Comparison of ENCODE assay signal across 8 mouse cellular contexts in genomic region chr7:102258189-102258588, GRCm38 (mm10). TPM values are rescaled to one million over a fixed set of nuclear protein-coding genes. Genes with fewer than 3 reads are reported as not detected.
A peak's percentile ranks its signal among the peaks of the same experiment; 100 is the strongest.
DNase-seq lines count a peak whose midpoint lies in the region; ATAC-seq and TF ChIP-seq lines count a peak whose summit lies in the region.

No protein-coding gene starts in this region.

- 19% methylated on average over 4 of the region's 4 CpGs for WGBS in midbrain, embryonic 10.5 days
- WGBS in midbrain, embryonic 16.5 days: 22% methylated on average over 4 of the region's 4 CpGs
- WGBS in kidney, adult 2 months: 22% methylated on average over 4 of the region's 4 CpGs
- 23% methylated on average over 4 of the region's 4 CpGs for WGBS in limb, embryonic 11.5 days
- WGBS in midbrain, embryonic 15.5 days: 17% methylated on average over 4 of the region's 4 CpGs

- H3K9me3 ChIP-seq in midbrain, embryonic 10.5 days (replicated peaks): no peaks in the 10 kb centered on the region
- H3K9me3 ChIP-seq in midbrain, embryonic 16.5 days (replicated peaks; ENCODE audit: control insufficient read depth, low read length, poor library complexity, severe bottlenecking): no peaks in the 10 kb centered on the region
- H3K9me3 ChIP-seq in limb, embryonic 11.5 days (ENCODE audit: control insufficient read depth, low read length): no peaks in the 10 kb centered on the region
- no peaks in the 10 kb centered on the region for H3K9me3 ChIP-seq in midbrain, embryonic 15.5 days

- no peaks in the 10 kb centered on the region for H3K27me3 ChIP-seq in midbrain, embryonic 10.5 days (ENCODE audit: low read depth, poor library complexity, severe bottlenecking)
- no peaks in the 10 kb centered on the region for H3K27me3 ChIP-seq in midbrain, embryonic 16.5 days (ENCODE audit: control insufficient read depth, insufficient read depth, low read depth, low read length)
- no peaks in the 10 kb centered on the region for H3K27me3 ChIP-seq in kidney, adult 2 months (replicated peaks; ENCODE audit: control insufficient read depth, insufficient read depth, low read length)
- no peaks in the 10 kb centered on the region for H3K27me3 ChIP-seq in limb, embryonic 11.5 days (ENCODE audit: control insufficient read depth, insufficient read depth, low read length)
- H3K27me3 ChIP-seq in midbrain, embryonic 15.5 days (replicated peaks): no peaks in the 10 kb centered on the region

- H3K4me1 ChIP-seq in midbrain, embryonic 10.5 days: no peaks in the 10 kb centered on the region
- no peaks in the 10 kb centered on the region for H3K4me1 ChIP-seq in midbrain, embryonic 16.5 days (ENCODE audit: control insufficient read depth, insufficient read depth, low read length)
- no peaks in the 10 kb centered on the region for H3K4me1 ChIP-seq in kidney, adult 2 months (ENCODE audit: control insufficient read depth, insufficient read depth, low read length)
- H3K4me1 ChIP-seq in limb, embryonic 11.5 days (ENCODE audit: control insufficient read depth, insufficient read depth, low read length): no peaks in the 10 kb centered on the region
- no peaks in the 10 kb centered on the region for H3K4me1 ChIP-seq in midbrain, embryonic 15.5 days

- no peak for TF ChIP-seq POLR2A in kidney, adult 2 months (IDR thresholded peaks at IDR 0.05; ENCODE audit: low read depth, low read length)

- no peak overlapping the region for H3K4me2 ChIP-seq in midbrain, embryonic 16.5 days (ENCODE audit: low read length)
- no peak overlapping the region for H3K4me2 ChIP-seq in limb, embryonic 11.5 days (ENCODE audit: low read depth, severe bottlenecking)
- no peak overlapping the region for H3K4me2 ChIP-seq in midbrain, embryonic 15.5 days

- peak; percentile 80 for DNase-seq in midbrain, embryonic 10.5 days (ENCODE audit: low spot score)
- peak; percentile 79 for DNase-seq in embryo, embryonic 10 days (ENCODE audit: low spot score)
- DNase-seq in gastrocnemius, postnatal 25 days: peak; percentile 66
- DNase-seq in kidney, adult 2 months: peak; percentile 78
- peak; percentile 89 for DNase-seq in limb, embryonic 11.5 days (ENCODE audit: low spot score)
- DNase-seq in spleen, postnatal 14 days (ENCODE audit: low spot score in 2 of 2): peak; percentile 63 to 85

- ATAC-seq in midbrain, embryonic 16.5 days: no peak; the same call in 1 of the 2 replicates
- 0 out of 2 replicates have a peak, but pooled peaks have one; percentile 68 for ATAC-seq in limb, embryonic 11.5 days (ENCODE audit: insufficient number of reproducible peaks, low FRiP score, low TSS enrichment, low read depth)
- peak; percentile 60 for ATAC-seq in midbrain, embryonic 15.5 days (replicated peaks)

- no peak overlapping the region for H3K4me3 ChIP-seq in midbrain, embryonic 10.5 days
- no peak overlapping the region for H3K4me3 ChIP-seq in midbrain, embryonic 16.5 days (ENCODE audit: low read depth, low read length)
- H3K4me3 ChIP-seq in kidney, adult 2 months (ENCODE audit: insufficient read depth, low read depth, low read length): no peak overlapping the region
- no peak overlapping the region for H3K4me3 ChIP-seq in limb, embryonic 11.5 days (ENCODE audit: low read depth, low read length)
- H3K4me3 ChIP-seq in midbrain, embryonic 15.5 days: no peak overlapping the region

- no peaks in the 10 kb centered on the region for H3K36me3 ChIP-seq in midbrain, embryonic 10.5 days
- no peaks in the 10 kb centered on the region for H3K36me3 ChIP-seq in midbrain, embryonic 16.5 days (ENCODE audit: control insufficient read depth, insufficient read depth, low read length)
- H3K36me3 ChIP-seq in kidney, adult 2 months (ENCODE audit: control insufficient read depth, insufficient read depth, low read length): no peaks in the 10 kb centered on the region
- H3K36me3 ChIP-seq in limb, embryonic 11.5 days (ENCODE audit: control insufficient read depth, insufficient read depth, low read length): no peaks in the 10 kb centered on the region
- no peaks in the 10 kb centered on the region for H3K36me3 ChIP-seq in midbrain, embryonic 15.5 days (replicated peaks)

- no peak overlapping the region for H3K27ac ChIP-seq in midbrain, embryonic 10.5 days (replicated peaks)
- H3K27ac ChIP-seq in midbrain, embryonic 16.5 days (ENCODE audit: low read length): no peak overlapping the region
- no peak overlapping the region for H3K27ac ChIP-seq in kidney, adult 2 months (ENCODE audit: insufficient read depth, low read depth, low read length)
- no peak overlapping the region for H3K27ac ChIP-seq in limb, embryonic 11.5 days (replicated peaks; ENCODE audit: low read depth, low read length)
- no peak overlapping the region for H3K27ac ChIP-seq in midbrain, embryonic 15.5 days

- H3K9ac ChIP-seq in midbrain, embryonic 16.5 days (ENCODE audit: low read depth, low read length): no peak overlapping the region
- H3K9ac ChIP-seq in limb, embryonic 11.5 days (ENCODE audit: low read length): no peak overlapping the region
- no peak overlapping the region for H3K9ac ChIP-seq in midbrain, embryonic 15.5 days

- TF ChIP-seq CTCF in kidney, adult 2 months (conservative IDR thresholded peaks at IDR 0.05; ENCODE audit: insufficient read depth, insufficient read length, low read depth, low read length): peak; percentile 54

RNA-seq across cellular contexts. Expression of gene Rhog, which starts 2.3 kb away (rescaled TPM):
- 34.8 and 34.9 TPM in 2 replicates for polyA plus RNA-seq in midbrain, embryonic 10.5 days (2016; fragmentation: Nextera tagmentation; extraction: Ambion mirVana)
- 12.8 and 14.6 TPM in 2 replicates for polyA plus RNA-seq in midbrain, embryonic 16.5 days (2015; fragmentation: Nextera tagmentation; extraction: Ambion mirVana)
- 10 to 100 TPM; 14.6 to 15.5 TPM for total RNA-seq in gastrocnemius, postnatal 25 days (2021)
- polyA plus RNA-seq in kidney, adult 2 months (2012; rRNA removed): 39.2 and 52.3 TPM in 2 replicates
- 54.4 and 58.7 TPM in 2 replicates for polyA plus RNA-seq in limb, embryonic 11.5 days (2014; fragmentation: Nextera tagmentation; extraction: Ambion mirVana)
- 15.1 and 16.1 TPM in 2 replicates for polyA plus RNA-seq in midbrain, embryonic 15.5 days (2015; fragmentation: Nextera tagmentation; extraction: Ambion mirVana)

RNA-seq across cellular contexts. Expression of gene Stim1, which starts 9.4 kb away (rescaled TPM):
- polyA plus RNA-seq in midbrain, embryonic 10.5 days (2016; fragmentation: Nextera tagmentation; extraction: Ambion mirVana): 11.7 and 12.4 TPM in 2 replicates
- 10.2 and 12.5 TPM in 2 replicates for polyA plus RNA-seq in midbrain, embryonic 16.5 days (2015; fragmentation: Nextera tagmentation; extraction: Ambion mirVana)
- total RNA-seq in gastrocnemius, postnatal 25 days (2021): 100 to 1,000 TPM; 169 to 171 TPM
- polyA plus RNA-seq in kidney, adult 2 months (2012; rRNA removed): 33.6 and 37.0 TPM in 2 replicates
- polyA plus RNA-seq in limb, embryonic 11.5 days (2014; fragmentation: Nextera tagmentation; extraction: Ambion mirVana): 14.2 and 15.8 TPM in 2 replicates
- 12.6 and 13.1 TPM in 2 replicates for polyA plus RNA-seq in midbrain, embryonic 15.5 days (2015; fragmentation: Nextera tagmentation; extraction: Ambion mirVana)

RNA-seq across cellular contexts. Expression of gene Pgap2, which starts 48.2 kb away (rescaled TPM):
- polyA plus RNA-seq in midbrain, embryonic 10.5 days (2016; fragmentation: Nextera tagmentation; extraction: Ambion mirVana): 48.7 and 49.2 TPM in 2 replicates
- 57.8 and 61.3 TPM in 2 replicates for polyA plus RNA-seq in midbrain, embryonic 16.5 days (2015; fragmentation: Nextera tagmentation; extraction: Ambion mirVana)
- 10 to 100 TPM; 19.5 to 24.9 TPM for total RNA-seq in gastrocnemius, postnatal 25 days (2021)
- 50.8 and 65.9 TPM in 2 replicates for polyA plus RNA-seq in kidney, adult 2 months (2012; rRNA removed)
- 73.7 and 78.3 TPM in 2 replicates for polyA plus RNA-seq in limb, embryonic 11.5 days (2014; fragmentation: Nextera tagmentation; extraction: Ambion mirVana)
- 59.2 and 59.5 TPM in 2 replicates for polyA plus RNA-seq in midbrain, embryonic 15.5 days (2015; fragmentation: Nextera tagmentation; extraction: Ambion mirVana)

RNA-seq across cellular contexts. Expression of gene Nup98, which starts 48.2 kb away (rescaled TPM):
- 43.9 and 44.4 TPM in 2 replicates for polyA plus RNA-seq in midbrain, embryonic 10.5 days (2016; fragmentation: Nextera tagmentation; extraction: Ambion mirVana)
- 19.9 and 21.2 TPM in 2 replicates for polyA plus RNA-seq in midbrain, embryonic 16.5 days (2015; fragmentation: Nextera tagmentation; extraction: Ambion mirVana)
- total RNA-seq in gastrocnemius, postnatal 25 days (2021): 10 to 100 TPM; 19.9 to 22.9 TPM
- 13.0 and 13.3 TPM in 2 replicates for polyA plus RNA-seq in kidney, adult 2 months (2012; rRNA removed)
- 53.7 and 55.2 TPM in 2 replicates for polyA plus RNA-seq in limb, embryonic 11.5 days (2014; fragmentation: Nextera tagmentation; extraction: Ambion mirVana)
- polyA plus RNA-seq in midbrain, embryonic 15.5 days (2015; fragmentation: Nextera tagmentation; extraction: Ambion mirVana): 19.6 and 21.5 TPM in 2 replicates
